In the genomic region with DNA sequence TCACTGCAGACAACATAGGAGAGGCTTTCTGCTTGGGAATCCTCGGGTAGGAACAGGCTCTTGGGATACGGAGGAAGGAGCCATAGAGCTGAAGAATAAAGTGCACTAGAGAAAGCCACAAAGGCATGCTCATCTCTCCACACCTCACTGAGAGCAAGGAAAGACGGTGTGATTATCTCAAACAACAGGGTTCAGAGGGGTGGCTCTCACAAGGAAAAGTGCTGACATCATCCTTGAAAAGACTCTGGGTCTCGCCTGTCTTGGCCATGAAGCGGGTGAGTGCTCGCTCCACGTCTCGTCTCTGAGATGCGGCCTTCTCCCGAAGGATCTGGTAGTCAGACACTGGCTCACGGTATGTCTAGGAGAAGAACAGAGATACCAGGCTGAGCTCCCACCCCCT, we compare ENCODE assay signal across 14 mouse cellular contexts. TPM values are rescaled to one million over a fixed set of nuclear protein-coding genes. Genes with fewer than 3 reads are reported as not detected.
"Had no signal": no experiment of that assay in that cellular context is flagged by ENCODE, and none has a peak within 500 bp of the region (broad histone marks: within the 10 kb centered on the region; RNA-seq: fewer than 3 reads in every experiment).

No protein-coding gene starts in this region.

- H3K27ac ChIP-seq: kidney, embryonic 15.5 days; limb, embryonic 15.5 days; neural tube, embryonic 15.5 days had no signal

- H3K9ac ChIP-seq: kidney, embryonic 15.5 days; limb, embryonic 15.5 days; neural tube, embryonic 15.5 days had no signal

- DNase-seq: kidney, postnatal 14 days; lung, adult 18-20 months; midbrain, embryonic 14.5 days; right cerebral cortex, postnatal 4 days; thymus, postnatal 36 days had no signal

- H3K4me2 ChIP-seq: kidney, embryonic 15.5 days; limb, embryonic 15.5 days; neural tube, embryonic 15.5 days had no signal

- H3K4me3 ChIP-seq: kidney, embryonic 15.5 days; limb, embryonic 15.5 days; myocyte; neural tube, embryonic 15.5 days had no signal

- H3K4me1 ChIP-seq: kidney, embryonic 15.5 days; limb, embryonic 15.5 days; neural tube, embryonic 15.5 days had no signal

- H3K27me3 ChIP-seq: kidney, embryonic 15.5 days; limb, embryonic 15.5 days; neural tube, embryonic 15.5 days had no signal

- H3K9me3 ChIP-seq: kidney, embryonic 15.5 days; limb, embryonic 15.5 days; neural tube, embryonic 15.5 days had no signal

RNA-seq across cellular contexts. Expression of gene 1700001C19Rik, which starts 57.0 kb away (rescaled TPM):
- total RNA-seq: layer of hippocampus, postnatal 25 days; left cerebral cortex, adult 8-10 months; megakaryocyte-erythroid progenitor cell, adult 5-6 weeks had no signal
- polyA plus RNA-seq: lung, embryonic 16.5 days; myocyte; spleen, adult 2 months had no signal
